Mouse (Mus musculus) B cell, adult 2 months (primary cell): ENCODE measurements around the gene Gm21721.
"Not testable (repeated sequence)": the region's sequence is repeated elsewhere in the genome, so short reads cannot be mapped to it uniquely, and the experiment has no call there.

ENCODE experiments used
- DNase-seq, 2 experiments: peaks; one replicate each; pipeline ENCODE4 v3.0.0; 2022

Gm21721 gene

GRCm38 (mm10) chrY:9202090-9202489 is at the start of gene Gm21721:
TSS of gene Gm21721 (minus strand) at chrY:9202190.
- DNase-seq: not testable (repeated sequence)
